Mouse (Mus musculus) stomach, postnatal 0 days (tissue): ENCODE results near the gene Rassf2. TPM values are rescaled to one million over a fixed set of nuclear protein-coding genes. Genes with fewer than 3 reads are reported as not detected.

Experiments used
- ATAC-seq: fragments of 200-750 bp; cut with Nextera tagmentation; 2 replicates; pipeline ENCODE4 v1.8.0; 2017; ENCODE audit not compliant: low FRiP score, low TSS enrichment
- DNase-seq: peaks from one replicate; pipeline ENCODE4 v3.0.0-alpha.2; 2016; ENCODE audit warnings: low spot score
- H3K27ac ChIP-seq: fragments of 300-500 bp; sonication (generic); replicated peaks from 2 replicates; pipeline ENCODE4 v1.5.1; 2014; ENCODE audit warnings: mild to moderate bottlenecking, control low read depth
- H3K27me3 ChIP-seq: fragments of 300-500 bp; sonication (generic); 2 replicates; pipeline ENCODE4 v1.6.1; 2014; ENCODE audit warnings: low read length; ENCODE audit not compliant: control insufficient read depth, insufficient read depth
- H3K36me3 ChIP-seq: fragments of 300-500 bp; sonication (generic); 2 replicates; pipeline ENCODE4 v1.6.1; 2014; ENCODE audit warnings: low read length, mixed read lengths; ENCODE audit not compliant: control insufficient read depth, insufficient read depth
- H3K4me1 ChIP-seq: fragments of 300-500 bp; sonication (generic); replicated peaks from 2 replicates; pipeline ENCODE4 v1.6.1; 2014; ENCODE audit warnings: antibody characterized with exemption; ENCODE audit not compliant: control insufficient read depth, insufficient read depth
- H3K4me2 ChIP-seq: fragments of 300-500 bp; sonication (generic); replicated peaks from 2 replicates; pipeline ENCODE4 v1.6.1; 2014; ENCODE audit warnings: low read depth, mild to moderate bottlenecking, control low read depth, moderate library complexity
- H3K4me3 ChIP-seq: fragments of 300-500 bp; sonication (generic); 2 replicates; pipeline ENCODE4 v1.5.1; 2014; ENCODE audit warnings: low read depth, low read length, control low read depth
- H3K9ac ChIP-seq: fragments of 300-500 bp; sonication (generic); 2 replicates; pipeline ENCODE4 v1.6.1; 2014; ENCODE audit warnings: mild to moderate bottlenecking, low read length, control low read depth, mixed read lengths
- H3K9me3 ChIP-seq: fragments of 300-500 bp; sonication (generic); 2 replicates; pipeline ENCODE4 v1.6.1; 2016; ENCODE audit warnings: low read length; ENCODE audit not compliant: control insufficient read depth
- CTCF ChIP-seq: IDR thresholded peaks from 2 replicates; pipeline ENCODE4 v1.5.1; 2016; ENCODE audit warnings: antibody characterized with exemption, low read depth, mild to moderate bottlenecking, moderate library complexity
- EP300 ChIP-seq: optimal IDR thresholded peaks from 2 replicates; pipeline ENCODE3; 2016; ENCODE audit warnings: antibody characterized with exemption
- WGBS: fragments of 180-500 bp; shearing (Covaris S2); extraction: QIAGEN DNeasy Blood & Tissue Kit; methylation state at CpG from one replicate; pipeline ENCODE4 v1.1.7; 2014; 5-methylcytosine and 5-hydroxymethylcytosine counted together
- polyA plus RNA-seq: library from polyadenylated mRNA; unstranded; fragments of >200 nt; fragmentation: Nextera tagmentation; extraction: Ambion mirVana; gene quantifications from 2 replicates; pipeline ENCODE4 v1.2.1, GENCODE M21; 2015

Gene Rassf2
- polyA plus RNA-seq, 1 experiment from 2014 or later = 4.6 TPM

DNA sequence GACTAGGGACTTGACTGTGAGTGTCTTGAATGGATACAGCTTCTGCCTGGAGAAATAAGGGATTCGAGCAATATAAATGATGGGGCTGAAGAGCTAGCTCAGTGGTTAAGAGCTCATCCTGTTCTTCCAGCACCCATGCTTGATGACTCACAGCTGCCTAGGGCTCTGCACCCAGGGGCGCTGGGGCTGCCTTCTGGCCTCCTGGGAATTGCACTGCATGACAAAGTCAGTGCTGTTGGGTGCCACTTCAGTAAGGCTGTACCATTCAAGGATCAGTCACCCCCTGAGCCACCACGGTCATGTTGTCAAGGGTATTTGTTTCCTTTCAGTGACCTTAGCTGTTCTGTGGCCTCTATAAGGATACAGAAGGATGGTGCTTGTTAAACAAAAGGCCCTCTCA is 33.7 kb upstream of the Rassf2 start:
- H3K4me1 ChIP-seq = no peaks in the 10 kb centered on the region
- H3K27me3 ChIP-seq = no peaks in the 10 kb centered on the region
- DNase-seq (no peak), ATAC-seq (0 out of 2 replicates have a peak, but pooled peaks have one; percentile 17)
- H3K36me3 ChIP-seq = peaks cover 6% of the 10 kb centered on the region; the same call in 1 of the 2 replicates
- 82% methylated on average over 3 of the region's 3 CpGs for whole genome bisulfite sequencing
- no peak overlapping the region for H3K4me3 ChIP-seq
- no peak overlapping the region for H3K4me2 ChIP-seq
- no peak for TF ChIP-seq CTCF
- no peak for TF ChIP-seq EP300
- no peak overlapping the region for H3K9ac ChIP-seq
- no peak overlapping the region for H3K27ac ChIP-seq
- H3K9me3 ChIP-seq = no peaks in the 10 kb centered on the region

DNA sequence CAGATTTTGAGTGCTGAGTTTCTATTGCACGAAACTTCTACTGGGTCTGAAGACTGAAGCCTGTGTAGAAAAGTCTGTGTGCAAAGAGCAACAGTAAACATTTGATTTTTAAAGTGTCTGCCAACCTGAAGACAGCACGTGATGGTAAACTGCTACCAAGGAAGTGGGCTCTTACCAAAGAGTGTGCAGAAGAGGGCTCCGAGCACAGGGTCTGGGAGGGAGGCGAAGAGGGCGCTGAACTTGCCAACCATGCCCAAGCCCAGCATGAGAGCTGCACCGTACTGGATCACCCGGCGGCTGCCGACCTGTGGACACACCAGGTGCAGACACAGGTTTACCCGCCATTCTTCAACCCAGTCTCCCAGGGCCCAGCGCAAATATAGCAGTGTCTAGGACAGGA is 31.8 kb upstream of the Rassf2 start:
- H3K27me3 ChIP-seq = no peaks in the 10 kb centered on the region
- H3K36me3 ChIP-seq = peaks cover 6% of the 10 kb centered on the region; the same call in 1 of the 2 replicates
- no peak overlapping the region for H3K9ac ChIP-seq
- no peak overlapping the region for H3K4me2 ChIP-seq
- ATAC-seq = no peak
- H3K27ac ChIP-seq = no peak overlapping the region
- H3K4me3 ChIP-seq = no peak overlapping the region
- no peaks in the 10 kb centered on the region for H3K9me3 ChIP-seq
- no peak for DNase-seq
- H3K4me1 ChIP-seq = no peaks in the 10 kb centered on the region
- TF ChIP-seq CTCF (no peak), EP300 (no peak)
- WGBS = 89% methylated on average over 11 of the region's 11 CpGs

DNA sequence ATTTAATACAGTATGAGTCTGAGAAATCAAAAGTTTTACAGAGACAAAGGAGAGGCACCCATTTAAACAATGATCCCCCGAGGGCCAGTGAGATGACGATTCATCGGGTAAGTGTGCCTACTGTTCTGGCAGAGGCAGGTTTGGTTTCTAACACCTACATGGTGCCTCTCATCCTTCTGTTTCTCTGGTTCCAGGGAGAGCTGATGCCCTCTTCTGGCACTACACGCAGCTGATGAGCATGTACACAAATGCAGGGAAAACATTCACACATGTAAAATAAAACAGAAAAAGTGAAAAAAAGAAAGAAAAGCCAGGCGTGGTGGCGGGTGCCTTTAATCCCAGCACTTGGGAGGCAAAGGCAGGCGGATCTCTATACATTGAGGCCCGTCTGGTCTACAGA is 29.9 kb upstream of the Rassf2 start:
- Histone ChIP-seq H3K4me2 (no peak overlapping the region), H3K4me3 (no peak overlapping the region), H3K36me3 (peaks cover 13% of the 10 kb centered on the region), H3K9ac (no peak overlapping the region), H3K4me1 (no peaks in the 10 kb centered on the region), H3K27ac (no peak overlapping the region), H3K9me3 (no peaks in the 10 kb centered on the region), H3K27me3 (no peaks in the 10 kb centered on the region)
- peak; percentile 49 for TF ChIP-seq CTCF
- no peak for TF ChIP-seq EP300
- DNase-seq = no peak
- WGBS = 88% methylated on average over 8 of the region's 8 CpGs
- ATAC-seq = no peak

DNA sequence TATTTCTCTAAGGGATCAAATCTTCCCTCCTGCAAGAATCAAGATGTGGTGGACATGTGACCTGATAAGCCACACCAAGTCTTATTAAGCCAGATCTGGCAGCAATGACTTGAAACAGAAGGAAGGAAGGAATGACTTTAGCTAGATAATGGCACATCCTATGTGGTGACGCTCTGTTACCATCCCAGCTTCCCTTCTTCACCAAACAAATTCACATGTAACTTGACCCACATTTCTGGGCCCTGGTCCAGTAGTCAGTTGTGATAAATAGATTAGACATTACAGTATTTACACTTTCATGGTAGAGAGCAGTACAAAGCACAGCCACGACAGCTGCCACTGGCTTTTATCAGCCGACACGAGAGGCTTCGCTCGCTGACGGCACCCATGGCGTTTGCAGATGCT is 25.3 kb upstream of the Rassf2 start:
- Histone ChIP-seq H3K27me3 (no peaks in the 10 kb centered on the region), H3K4me3 (no peak overlapping the region), H3K9me3 (no peaks in the 10 kb centered on the region), H3K4me2 (no peak overlapping the region), H3K27ac (no peak overlapping the region), H3K9ac (no peak overlapping the region), H3K4me1 (no peaks in the 10 kb centered on the region), H3K36me3 (peaks cover 9% of the 10 kb centered on the region; the same call in 1 of the 2 replicates)
- DNase-seq = no peak
- no peak; the same call in 1 of the 2 replicates for ATAC-seq
- no peak for TF ChIP-seq CTCF
- TF ChIP-seq EP300 = no peak
- 37% methylated on average over 8 of the region's 8 CpGs for WGBS

DNA sequence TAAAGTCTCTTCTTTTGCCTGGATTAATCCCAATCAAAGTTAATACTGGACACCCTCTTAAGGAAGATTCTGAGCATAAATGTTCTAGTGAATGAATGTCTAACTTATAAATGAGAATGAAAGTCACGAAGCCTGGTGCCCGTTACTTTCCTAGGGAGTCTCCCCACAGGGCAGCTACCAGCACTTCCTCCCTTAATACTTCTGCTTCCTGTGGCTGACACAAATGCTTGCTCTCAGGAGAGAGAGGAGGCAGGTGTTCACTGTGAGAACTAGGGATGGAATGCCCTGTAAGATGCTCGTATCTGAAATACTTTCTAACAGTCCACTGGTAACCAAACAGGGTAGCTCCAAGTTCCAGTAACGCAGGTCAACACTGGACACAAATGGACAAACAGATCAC is 23.8 kb upstream of the Rassf2 start:
- no peaks in the 10 kb centered on the region for H3K4me1 ChIP-seq
- no peak overlapping the region for H3K4me2 ChIP-seq
- WGBS = 81% methylated on average over 4 of the region's 4 CpGs
- no peak overlapping the region for H3K9ac ChIP-seq
- ATAC-seq (no peak), DNase-seq (no peak)
- H3K4me3 ChIP-seq = no peak overlapping the region
- TF ChIP-seq CTCF (no peak), EP300 (no peak)
- H3K27ac ChIP-seq = no peak overlapping the region
- no peaks in the 10 kb centered on the region for H3K27me3 ChIP-seq
- H3K9me3 ChIP-seq = no peaks in the 10 kb centered on the region
- H3K36me3 ChIP-seq = peaks cover 7% of the 10 kb centered on the region; the same call in 1 of the 2 replicates

DNA sequence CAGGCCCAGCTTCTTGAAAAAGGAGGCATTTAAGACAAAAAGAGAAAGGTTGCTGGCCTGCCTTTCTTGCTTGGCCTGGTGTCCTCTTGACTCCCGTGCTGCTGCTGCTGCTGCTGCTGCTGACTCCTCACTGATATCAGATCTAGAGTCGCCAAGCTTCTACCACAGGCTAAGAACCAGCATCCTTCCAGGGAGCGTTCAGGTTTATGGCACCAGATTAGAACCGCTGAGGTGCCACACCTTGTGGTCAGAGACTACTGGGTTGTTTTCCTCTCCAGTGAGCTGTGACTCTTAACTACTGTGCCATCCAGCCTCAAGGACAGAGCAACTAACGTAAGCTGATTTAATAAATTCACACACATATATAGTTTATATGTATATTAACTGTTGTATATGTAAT is 21.7 kb upstream of the Rassf2 start:
- Histone ChIP-seq H3K36me3 (peaks cover 7% of the 10 kb centered on the region; the same call in 1 of the 2 replicates), H3K27ac (no peak overlapping the region), H3K4me1 (0 out of 2 replicates have a peak, but pooled peaks cover 3% of the 10 kb centered on the region), H3K9ac (no peak overlapping the region), H3K27me3 (no peaks in the 10 kb centered on the region), H3K4me2 (no peak overlapping the region), H3K4me3 (no peak overlapping the region), H3K9me3 (no peaks in the 10 kb centered on the region)
- DNase-seq = no peak
- ATAC-seq = no peak
- TF ChIP-seq EP300 (no peak), CTCF (no peak)
- WGBS = 75% methylated on average over 5 of the region's 5 CpGs
